Mouse (Mus musculus) stomach, embryonic 16.5 days (tissue): ENCODE measurements around the gene B3gnt2. TPM values are rescaled to one million over a fixed set of nuclear protein-coding genes. Genes with fewer than 3 reads are reported as not detected.

ENCODE experiments used
- ATAC-seq: fragments of 200-750 bp; cut with Nextera tagmentation; 2 replicates; pipeline ENCODE4 v1.8.0; 2017; ENCODE audit warnings: moderate number of reproducible peaks, moderate TSS enrichment; ENCODE audit not compliant: insufficient read depth, low FRiP score
- H3K27ac ChIP-seq: fragments of 300-500 bp; sonication (generic); 2 replicates; pipeline ENCODE4 v1.5.1; 2014; ENCODE audit warnings: low read length
- H3K27me3 ChIP-seq: fragments of 300-500 bp; sonication (generic); 2 replicates; pipeline ENCODE4 v1.6.1; 2014; ENCODE audit warnings: low read length, control low read depth, mixed read lengths; ENCODE audit not compliant: control insufficient read depth, insufficient read depth
- H3K36me3 ChIP-seq: fragments of 300-500 bp; sonication (generic); 2 replicates; pipeline ENCODE4 v1.6.1; 2014; ENCODE audit warnings: low read length; ENCODE audit not compliant: control insufficient read depth, insufficient read depth
- H3K4me1 ChIP-seq: fragments of 300-500 bp; sonication (generic); 2 replicates; pipeline ENCODE4 v1.6.1; 2014; ENCODE audit warnings: low read length, control low read depth, mixed read lengths; ENCODE audit not compliant: control insufficient read depth, insufficient read depth
- H3K4me2 ChIP-seq: fragments of 300-500 bp; sonication (generic); 2 replicates; pipeline ENCODE4 v1.6.1; 2014; ENCODE audit warnings: low read depth, low read length, mixed read lengths
- H3K4me3 ChIP-seq: fragments of 300-500 bp; sonication (generic); replicated peaks from 2 replicates; pipeline ENCODE4 v1.5.1; 2014; ENCODE audit warnings: mild to moderate bottlenecking, low read length
- H3K9ac ChIP-seq: fragments of 300-500 bp; sonication (generic); 2 replicates; pipeline ENCODE4 v1.6.1; 2014; ENCODE audit warnings: low read length
- H3K9me3 ChIP-seq: fragments of 300-500 bp; sonication (generic); replicated peaks from 2 replicates; pipeline ENCODE4 v1.6.1; 2016; ENCODE audit warnings: low read length, control low read depth; ENCODE audit not compliant: control insufficient read depth
- WGBS: fragments of 180-500 bp; shearing (Covaris S2); extraction: QIAGEN DNeasy Blood & Tissue Kit; methylation state at CpG from one replicate; pipeline ENCODE4 v1.1.7; 2014; 5-methylcytosine and 5-hydroxymethylcytosine counted together
- polyA plus RNA-seq: library from polyadenylated mRNA; unstranded; fragments of >200 nt; fragmentation: Nextera tagmentation; extraction: Ambion mirVana; gene quantifications from 2 replicates; pipeline ENCODE4 v1.2.1, GENCODE M21; 2015

The B3gnt2 gene
- polyA plus RNA-seq, 1 experiment from 2014 or later = 12.7 TPM

- H3K27ac ChIP-seq = no peak overlapping the region
- H3K4me2 ChIP-seq = no peak overlapping the region
- no peak overlapping the region for H3K9ac ChIP-seq
- no peak for ATAC-seq
- H3K36me3 ChIP-seq = no peaks in the 10 kb centered on the region
- peaks cover 7% of the 10 kb centered on the region; the same call in 1 of the 2 replicates for H3K9me3 ChIP-seq
- 96% methylated on average over 2 of the region's 2 CpGs for WGBS
- H3K4me3 ChIP-seq = no peak overlapping the region
- no peaks in the 10 kb centered on the region for H3K27me3 ChIP-seq
- 0 out of 2 replicates have a peak, but pooled peaks cover 3% of the 10 kb centered on the region for H3K4me1 ChIP-seq
These were observed 137.7 kb downstream of the B3gnt2 start for GRCm38 (mm10) chr11:22723096-22723495.

DNA sequence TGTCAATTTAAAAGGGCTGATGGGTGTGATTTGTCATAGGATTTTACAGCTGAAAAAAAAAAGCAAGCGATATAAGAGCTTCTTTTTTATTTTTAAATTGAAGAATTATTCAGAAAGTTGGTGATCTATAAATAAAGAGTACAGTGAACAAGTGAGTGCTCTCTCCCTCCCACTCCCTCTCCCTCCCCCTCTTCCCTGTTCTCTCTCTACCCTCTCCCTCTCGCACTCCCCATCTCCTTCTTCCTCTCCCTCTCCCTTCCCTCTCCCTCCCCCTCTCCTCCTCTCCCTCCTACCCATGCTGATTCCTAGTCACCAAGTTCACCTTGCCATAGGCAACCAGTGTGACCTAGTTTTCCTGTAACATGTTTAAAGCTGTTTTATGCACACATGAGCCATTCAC lies 140.7 kb downstream of the B3gnt2 start:
- H3K9ac ChIP-seq = no peak overlapping the region
- H3K36me3 ChIP-seq = no peaks in the 10 kb centered on the region
- H3K4me1 ChIP-seq = 0 out of 2 replicates have a peak, but pooled peaks cover 3% of the 10 kb centered on the region
- WGBS = 71% methylated on average over 2 of the region's 2 CpGs
- no peaks in the 10 kb centered on the region for H3K27me3 ChIP-seq
- no peak for ATAC-seq
- H3K27ac ChIP-seq = no peak overlapping the region
- no peak overlapping the region for H3K4me3 ChIP-seq
- peaks cover 7% of the 10 kb centered on the region; the same call in 1 of the 2 replicates for H3K9me3 ChIP-seq
- H3K4me2 ChIP-seq = no peak overlapping the region

DNA sequence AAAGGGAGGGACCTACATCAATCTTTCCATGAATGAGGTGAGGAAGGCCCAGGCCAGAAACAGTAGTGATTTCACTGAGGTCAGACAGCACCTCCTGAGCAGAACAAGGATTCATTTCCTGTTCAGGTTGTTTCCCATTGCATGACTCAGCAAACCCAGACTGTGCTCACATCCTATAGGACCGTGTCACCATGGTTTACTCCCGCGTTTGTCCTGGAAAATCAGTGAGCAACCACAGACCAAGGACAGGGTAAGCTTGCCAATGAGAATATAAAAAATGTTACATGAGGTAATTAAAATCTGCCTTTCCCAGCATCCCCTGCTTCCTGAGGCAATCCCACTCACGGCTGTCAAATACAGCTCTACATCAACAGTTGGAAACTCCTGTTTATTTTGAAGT lies 141.2 kb downstream of the B3gnt2 start:
- 44% methylated on average over 4 of the region's 4 CpGs for WGBS

GRCm38 (mm10) chr11:22718036-22718435 lies 142.7 kb downstream of the B3gnt2 start:
- Histone ChIP-seq H3K27ac (no peak overlapping the region), H3K27me3 (no peaks in the 10 kb centered on the region), H3K36me3 (no peaks in the 10 kb centered on the region), H3K4me3 (no peak overlapping the region), H3K9ac (no peak overlapping the region), H3K4me2 (no peak overlapping the region), H3K9me3 (peaks cover 7% of the 10 kb centered on the region; the same call in 1 of the 2 replicates), H3K4me1 (0 out of 2 replicates have a peak, but pooled peaks cover 3% of the 10 kb centered on the region)
- ATAC-seq = no peak
- 88% methylated on average over 7 of the region's 7 CpGs for WGBS

More for the DNA sequence above, 141.2 kb downstream of the B3gnt2 start:
- no peak overlapping the region for H3K4me3 ChIP-seq
- 0 out of 2 replicates have a peak, but pooled peaks cover 3% of the 10 kb centered on the region for H3K4me1 ChIP-seq
- H3K27me3 ChIP-seq = no peaks in the 10 kb centered on the region
- ATAC-seq = no peak
- peaks cover 7% of the 10 kb centered on the region; the same call in 1 of the 2 replicates for H3K9me3 ChIP-seq
- H3K4me2 ChIP-seq = no peak overlapping the region
- H3K36me3 ChIP-seq = no peaks in the 10 kb centered on the region
- H3K27ac ChIP-seq = no peak overlapping the region
- no peak overlapping the region for H3K9ac ChIP-seq

- H3K4me1 ChIP-seq = no peaks in the 10 kb centered on the region
- no peak overlapping the region for H3K4me2 ChIP-seq
- no peaks in the 10 kb centered on the region for H3K27me3 ChIP-seq
- no peak for ATAC-seq
- 91% methylated on average over 3 of the region's 3 CpGs for WGBS
- no peaks in the 10 kb centered on the region for H3K36me3 ChIP-seq
- no peak overlapping the region for H3K9ac ChIP-seq
- no peaks in the 10 kb centered on the region for H3K9me3 ChIP-seq
- no peak overlapping the region for H3K27ac ChIP-seq
- no peak overlapping the region for H3K4me3 ChIP-seq
These were observed 149.4 kb downstream of the B3gnt2 start for GRCm38 (mm10) chr11:22711327-22711726.

- H3K4me2 ChIP-seq = no peak overlapping the region
- ATAC-seq = no peak
- WGBS = 91% methylated on average over 2 of the region's 2 CpGs
- no peaks in the 10 kb centered on the region for H3K27me3 ChIP-seq
- no peak overlapping the region for H3K4me3 ChIP-seq
- H3K9me3 ChIP-seq = no peaks in the 10 kb centered on the region
- no peaks in the 10 kb centered on the region for H3K4me1 ChIP-seq
- no peaks in the 10 kb centered on the region for H3K36me3 ChIP-seq
- no peak overlapping the region for H3K27ac ChIP-seq
- H3K9ac ChIP-seq = no peak overlapping the region
These were observed 150.2 kb downstream of the B3gnt2 start for GRCm38 (mm10) chr11:22710596-22710995.

Other genes with a start within 250 kb of the B3gnt2 start
- gene Zrsr1, start 111.0 kb upstream of the B3gnt2 start, polyA plus RNA-seq = 2.4 and 3.2 TPM in 2 replicates
- 14.5 and 17.9 TPM in 2 replicates for gene Gm28048, start 121.1 kb upstream of the B3gnt2 start, polyA plus RNA-seq
- 324 and 371 TPM in 2 replicates for gene Commd1, start 121.4 kb upstream of the B3gnt2 start, polyA plus RNA-seq
- gene Cct4, start 129.6 kb upstream of the B3gnt2 start, polyA plus RNA-seq = 226 and 230 TPM in 2 replicates
- gene Fam161a, start 146.6 kb upstream of the B3gnt2 start, polyA plus RNA-seq = 3.8 and 4.2 TPM in 2 replicates